Mouse (Mus musculus): ENCODE data around the gene Cdc42bpg.
"Not testable (repeated sequence)": the region's sequence is repeated elsewhere in the genome, so short reads cannot be mapped to it uniquely, and the experiment has no call there.

The Cdc42bpg gene

DNA sequence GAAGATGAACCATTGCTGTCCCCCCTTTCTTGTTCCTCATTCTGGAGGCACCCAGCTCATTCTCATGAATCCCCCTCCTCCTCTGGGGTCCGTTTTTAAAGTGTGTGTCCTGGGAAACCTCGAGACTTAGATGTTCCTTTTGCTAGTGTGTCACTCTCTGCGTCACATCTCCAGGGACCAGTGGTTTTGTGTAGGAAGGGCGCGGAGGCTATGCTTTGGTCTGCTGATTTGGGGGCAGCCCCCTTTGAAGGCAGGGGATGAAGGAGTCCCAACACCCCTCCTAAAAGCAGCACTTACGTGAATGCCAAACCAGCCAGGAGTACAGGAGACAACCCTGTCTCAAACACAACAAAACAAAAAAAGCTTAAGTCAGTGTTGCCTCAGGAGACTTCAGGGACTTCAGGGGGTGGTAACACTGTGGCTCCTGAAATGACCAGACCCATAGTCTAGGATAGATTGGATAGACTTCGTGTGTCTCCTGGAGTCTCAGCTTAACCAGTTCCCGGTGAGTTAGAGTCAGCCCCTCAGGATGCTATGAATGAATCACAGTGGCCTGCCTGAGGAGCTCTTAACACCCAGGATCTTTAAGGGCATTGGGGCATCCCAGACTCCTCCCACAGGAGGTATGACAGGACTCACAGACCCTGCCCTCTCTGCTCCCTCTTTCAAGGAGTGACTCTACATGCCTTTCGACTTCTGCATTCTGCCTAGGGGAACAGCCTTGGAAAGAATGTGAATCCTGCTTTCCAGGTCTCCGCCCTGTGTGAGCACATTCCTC is 28.4 kb upstream of the Cdc42bpg start:
- no peak for DNase-seq (ENCODE audit: low read depth)

DNA sequence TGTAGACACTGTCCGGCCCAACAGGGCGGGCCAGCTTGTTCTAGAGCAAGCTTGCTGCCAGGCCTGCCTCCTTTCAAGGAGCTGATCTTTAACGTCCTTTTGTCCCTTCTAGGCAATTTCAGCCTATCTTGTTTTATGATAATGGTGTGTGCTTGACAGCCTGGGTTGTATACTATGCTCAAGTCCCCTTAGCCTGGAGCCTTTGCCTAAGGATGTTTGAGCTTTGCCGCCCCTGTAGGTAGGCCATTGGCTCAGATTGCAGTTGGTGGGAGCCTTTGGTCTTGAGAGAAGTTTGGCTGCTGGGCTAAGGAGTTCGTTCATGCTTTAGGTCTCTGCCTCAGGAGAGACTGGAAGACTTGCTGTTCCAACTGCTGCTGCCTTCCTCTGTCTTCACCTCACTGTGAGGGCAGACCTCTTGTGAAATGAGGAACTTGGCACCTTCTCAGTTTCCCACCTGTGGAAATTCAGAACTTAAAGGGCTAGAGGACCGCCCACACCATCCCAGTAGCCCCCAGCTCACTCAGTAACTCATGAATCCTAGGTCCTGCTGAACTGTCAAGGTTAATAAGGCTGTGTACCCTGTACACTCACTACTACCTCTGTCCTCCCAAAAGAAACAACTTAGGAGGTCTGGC is 27.7 kb upstream of the Cdc42bpg start:
- no peak for DNase-seq (ENCODE audit: low read depth)

DNA sequence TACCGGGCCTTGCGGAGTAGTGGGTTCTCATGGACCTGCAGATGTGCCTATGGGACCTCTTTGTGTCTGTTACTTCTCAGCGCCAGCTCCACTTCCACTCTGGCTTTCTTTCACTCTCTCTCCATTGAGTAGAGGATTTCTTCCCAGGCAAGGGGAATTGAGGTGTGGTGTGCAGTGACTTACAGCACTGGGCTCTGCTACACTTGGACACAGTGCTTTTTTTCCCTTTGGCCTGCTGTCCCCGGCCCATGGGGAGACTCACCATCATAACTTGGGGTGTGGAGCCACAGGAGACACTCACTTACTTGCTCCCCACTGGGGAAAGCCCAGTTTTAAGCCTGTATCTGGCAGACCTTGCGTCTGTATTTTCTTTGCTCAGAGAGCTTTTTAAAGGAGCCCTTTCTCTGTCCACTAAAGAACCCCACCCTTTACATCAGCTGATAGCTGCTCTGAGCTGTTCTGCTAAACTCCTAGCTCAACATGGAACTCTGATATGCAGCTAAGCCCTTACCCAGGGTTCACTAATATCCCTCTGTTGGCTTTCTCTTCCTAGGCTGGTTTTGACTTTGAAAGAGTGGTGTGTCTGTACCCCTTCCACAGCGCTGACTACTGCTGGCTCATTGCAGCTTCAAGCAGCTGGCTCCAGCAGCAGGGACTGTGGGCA is 26.6 kb upstream of the Cdc42bpg start:
- no peak for DNase-seq (ENCODE audit: low read depth)

DNA sequence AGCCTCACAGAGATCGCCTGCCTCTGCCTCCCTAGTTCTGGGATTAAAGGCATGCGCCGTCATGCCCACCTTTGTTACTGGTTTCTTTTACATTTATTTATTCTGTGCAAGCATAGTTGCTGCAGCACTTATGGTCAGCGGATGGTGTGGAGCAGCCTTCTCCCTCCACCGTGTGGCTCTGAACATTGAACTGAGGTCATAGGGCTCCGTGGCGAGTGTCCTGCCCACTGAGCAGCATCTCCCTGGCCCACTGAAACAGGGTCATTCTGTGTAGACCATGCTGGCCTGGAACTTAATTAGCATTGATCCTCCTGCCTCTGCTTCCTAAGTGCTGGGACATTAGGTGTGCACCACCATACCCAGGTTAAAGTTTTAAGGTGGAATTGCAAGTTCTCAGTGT is 25.7 kb upstream of the Cdc42bpg start:
- DNase-seq (ENCODE audit: low read depth), result no peak

DNA sequence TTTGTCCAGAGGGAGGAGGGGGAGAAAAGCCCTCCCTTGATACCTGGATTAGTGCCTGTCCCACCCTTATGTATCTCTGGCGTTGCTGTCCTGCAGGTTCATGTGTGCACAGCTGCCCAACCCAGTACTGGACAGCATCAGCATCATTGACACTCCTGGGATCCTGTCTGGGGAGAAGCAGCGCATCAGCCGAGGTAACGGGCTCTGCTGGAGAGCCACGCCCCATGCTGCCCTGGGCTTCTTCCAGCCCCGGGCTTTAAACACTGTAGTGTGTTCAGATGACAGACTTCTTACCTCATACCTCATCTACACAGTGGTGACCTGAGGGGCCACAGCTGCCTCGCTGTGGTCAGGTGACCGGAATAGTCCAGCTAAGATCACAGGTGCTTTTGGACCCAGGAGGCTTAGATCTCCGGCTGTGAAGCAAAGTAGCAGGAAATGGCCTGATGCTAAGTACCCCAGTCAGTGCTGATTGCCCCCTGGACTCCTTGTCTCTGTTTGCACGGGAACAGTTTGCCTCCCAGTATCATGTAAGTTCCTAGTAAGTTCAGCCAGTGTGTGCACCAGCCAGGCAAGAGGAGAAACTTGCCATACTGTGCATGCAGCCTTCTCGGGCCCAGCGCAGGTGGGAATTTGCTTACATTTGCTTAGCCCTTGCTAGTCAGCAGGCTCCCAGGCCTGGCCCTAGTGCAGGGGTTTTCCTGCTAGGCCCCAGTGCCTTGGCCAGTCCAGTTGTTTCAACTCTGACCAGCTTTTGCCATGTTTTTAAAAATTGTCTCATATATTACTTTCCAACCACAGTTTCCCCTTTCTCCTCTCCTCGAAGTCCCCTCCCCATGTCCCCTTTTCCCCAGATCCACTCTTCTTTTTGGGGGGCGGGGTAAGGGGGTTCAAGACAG is 24.9 kb upstream of the Cdc42bpg start:
- no peak for DNase-seq (ENCODE audit: low read depth)

DNA sequence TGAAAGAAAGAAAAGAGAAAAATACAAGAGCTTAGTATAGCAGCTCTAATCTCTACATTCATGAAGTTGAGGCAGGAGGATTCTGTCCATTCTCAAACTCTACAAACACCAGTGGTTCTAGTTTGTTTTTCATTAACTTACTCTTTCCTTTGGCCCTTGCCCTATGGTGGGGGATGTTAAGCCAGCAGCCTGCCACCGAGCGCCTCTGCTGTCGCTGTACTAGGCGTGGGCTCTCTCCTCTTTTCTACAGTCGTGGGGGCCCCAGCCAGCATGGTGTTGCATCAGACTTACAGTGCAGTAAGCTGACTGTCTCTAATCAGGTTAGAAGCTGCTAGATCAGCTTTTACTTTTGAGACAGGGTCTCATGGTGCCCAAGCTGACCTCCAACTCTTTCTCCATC is 23.3 kb upstream of the Cdc42bpg start:
- no peak for DNase-seq (ENCODE audit: low read depth)

DNA sequence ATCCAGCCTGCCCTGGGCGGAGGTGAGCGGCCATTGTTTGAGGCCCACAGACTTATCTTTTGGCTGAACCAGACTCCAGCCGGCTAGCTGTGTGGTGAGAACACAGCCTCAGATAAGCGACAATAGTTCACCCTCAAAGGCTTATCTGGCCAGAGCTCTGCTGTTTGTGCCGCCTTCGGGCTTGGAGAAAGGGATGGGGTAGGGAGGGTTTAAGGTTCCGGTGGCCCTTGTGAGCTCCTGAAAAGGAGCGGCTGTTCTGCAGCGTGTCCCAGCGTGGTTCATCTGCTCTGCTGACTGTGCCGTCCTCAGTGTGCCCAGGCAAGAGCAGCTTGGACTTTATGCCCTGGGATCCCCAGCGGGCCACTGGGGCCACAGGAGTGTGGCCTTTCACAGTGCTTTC is 21.8 kb upstream of the Cdc42bpg start:
- DNase-seq (ENCODE audit: low read depth), result no peak

DNA sequence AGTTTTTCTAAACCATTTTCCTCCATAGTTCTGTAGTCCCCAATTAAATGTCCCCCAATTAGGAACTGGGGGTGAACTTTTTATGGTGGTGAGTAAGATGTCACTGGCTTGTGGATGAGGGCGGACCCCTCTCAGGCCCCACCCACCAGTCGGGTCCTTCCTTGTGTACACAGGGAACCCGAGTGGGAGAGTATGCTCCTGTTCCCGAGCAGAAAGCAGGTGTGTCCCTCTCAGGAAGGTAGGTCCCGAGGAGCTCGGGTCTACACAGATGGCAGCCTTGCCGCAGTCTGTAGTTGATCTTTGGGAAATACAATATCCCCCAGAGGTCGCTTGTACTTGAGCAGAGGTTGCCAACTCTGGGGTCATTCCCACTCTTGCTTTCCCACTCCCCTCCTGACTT is 21.0 kb upstream of the Cdc42bpg start:
- DNase-seq (ENCODE audit: low read depth), result no peak

DNA sequence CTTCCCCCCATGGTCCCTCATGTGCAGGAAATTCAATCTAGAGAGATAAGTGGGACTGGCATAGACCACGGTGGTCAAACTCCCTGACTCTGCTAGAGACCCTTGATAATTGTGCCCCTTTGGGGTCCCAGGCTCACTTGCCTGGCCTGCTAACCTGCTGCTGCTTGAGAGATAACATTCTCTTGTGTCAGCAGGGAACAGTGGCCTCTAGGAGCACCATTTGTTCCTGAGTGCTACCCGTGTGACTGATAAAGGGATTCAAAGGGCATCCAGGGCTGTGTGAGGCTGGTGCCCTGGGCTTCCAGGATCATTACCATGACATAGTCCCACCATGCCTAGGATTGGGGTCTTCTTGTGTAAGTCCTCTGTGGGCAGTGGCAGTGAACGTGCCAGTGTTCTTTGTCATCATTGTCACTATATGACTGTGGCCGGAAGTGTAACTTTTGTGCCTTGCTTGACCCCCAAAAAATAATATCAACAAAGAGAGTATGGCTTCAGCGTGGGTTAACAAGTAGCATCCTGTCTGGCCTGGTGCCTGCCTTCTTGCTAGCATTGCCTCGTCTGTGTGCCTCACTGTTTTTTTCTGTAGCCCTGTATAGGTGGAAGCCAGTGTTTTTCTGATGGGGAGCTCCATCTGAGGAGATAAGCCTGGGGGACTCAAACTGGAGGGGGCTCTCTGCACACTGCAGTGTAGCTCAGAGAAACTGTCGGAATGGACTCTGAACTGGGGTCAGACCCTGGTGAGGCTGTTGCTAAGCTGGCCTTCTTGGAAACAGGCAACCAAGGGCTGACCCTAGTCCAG is 20.4 kb upstream of the Cdc42bpg start:
- DNase-seq (ENCODE audit: low read depth), result no peak

DNA sequence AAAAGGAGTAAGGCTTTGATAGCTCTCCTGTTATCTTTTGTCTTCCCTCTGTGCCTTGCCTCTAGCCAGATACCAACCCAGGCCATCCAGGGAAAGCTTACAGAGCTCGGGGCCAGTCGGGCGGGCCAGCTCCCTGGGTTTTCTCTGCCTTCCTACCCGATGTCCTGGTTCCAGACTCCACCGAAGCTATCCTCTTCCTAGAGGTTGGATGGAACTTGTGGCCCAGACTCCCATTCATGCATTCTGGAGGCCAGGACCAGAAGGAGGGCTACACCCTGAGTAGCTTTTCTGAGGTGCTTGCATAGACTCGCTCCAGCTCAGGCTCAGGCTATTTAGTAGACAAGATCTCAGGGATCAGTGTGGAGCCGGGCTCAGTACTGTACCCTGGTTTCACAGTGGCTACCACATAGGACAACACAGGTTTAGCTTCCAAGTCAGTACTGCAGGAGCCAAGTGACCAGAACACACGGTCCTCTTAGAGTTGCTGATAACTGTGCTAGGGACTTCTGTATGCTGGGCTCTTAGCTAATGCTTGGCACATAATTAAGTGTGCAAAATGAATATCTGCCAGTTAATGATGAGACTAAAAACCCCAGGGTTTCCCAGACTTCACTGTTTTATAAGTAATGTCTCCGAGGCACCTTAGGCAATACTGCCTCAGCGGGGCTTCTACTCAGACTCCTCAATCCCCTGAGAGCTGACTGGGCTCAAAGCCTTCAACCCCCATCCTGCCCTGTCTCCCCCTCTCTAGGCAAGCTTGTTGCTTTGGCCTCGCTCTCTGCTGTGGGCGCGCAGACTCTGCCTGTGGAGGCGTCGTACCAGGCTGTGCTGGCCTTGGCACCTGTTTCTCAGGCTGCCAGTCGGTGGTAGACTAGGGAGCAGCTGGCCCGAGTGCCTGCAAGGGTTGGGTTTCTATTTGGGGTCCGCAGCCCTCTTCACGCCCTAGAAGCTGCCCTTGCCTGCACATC is 19.5 kb upstream of the Cdc42bpg start:
- no peak for DNase-seq (ENCODE audit: low read depth)

DNA sequence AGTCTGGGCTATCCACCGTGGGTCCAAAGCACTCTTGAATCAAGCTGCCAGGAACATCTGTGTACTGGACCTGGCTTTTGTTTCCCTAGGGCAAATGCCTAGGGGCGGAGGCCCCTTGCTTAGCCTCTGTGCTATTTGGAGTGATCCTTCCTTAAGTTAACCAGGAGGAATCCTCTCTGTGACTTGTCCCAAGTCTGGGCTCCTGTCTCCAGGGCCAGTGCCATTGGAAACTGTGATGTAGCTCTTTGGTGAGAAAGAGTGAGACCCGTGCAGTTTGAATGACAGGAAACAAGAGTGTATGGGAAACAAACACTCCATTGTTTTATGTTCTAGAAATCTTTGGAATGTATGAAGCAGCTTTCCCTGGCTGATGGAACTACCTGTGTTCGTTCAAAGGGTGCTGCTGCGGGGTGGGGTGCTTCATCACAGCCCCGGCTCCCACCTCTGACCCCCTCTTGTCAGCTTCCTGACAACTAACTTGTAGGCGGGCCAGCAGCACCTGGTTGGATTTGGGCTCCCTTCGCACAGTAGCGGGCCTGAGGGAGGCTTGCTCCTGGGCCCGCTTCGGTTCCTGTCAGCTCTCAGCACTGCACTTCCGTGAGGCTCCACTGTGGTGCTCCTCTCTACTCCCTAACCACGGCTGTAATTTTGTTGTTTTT is 17.9 kb upstream of the Cdc42bpg start:
- DNase-seq (ENCODE audit: low read depth), result no peak

DNA sequence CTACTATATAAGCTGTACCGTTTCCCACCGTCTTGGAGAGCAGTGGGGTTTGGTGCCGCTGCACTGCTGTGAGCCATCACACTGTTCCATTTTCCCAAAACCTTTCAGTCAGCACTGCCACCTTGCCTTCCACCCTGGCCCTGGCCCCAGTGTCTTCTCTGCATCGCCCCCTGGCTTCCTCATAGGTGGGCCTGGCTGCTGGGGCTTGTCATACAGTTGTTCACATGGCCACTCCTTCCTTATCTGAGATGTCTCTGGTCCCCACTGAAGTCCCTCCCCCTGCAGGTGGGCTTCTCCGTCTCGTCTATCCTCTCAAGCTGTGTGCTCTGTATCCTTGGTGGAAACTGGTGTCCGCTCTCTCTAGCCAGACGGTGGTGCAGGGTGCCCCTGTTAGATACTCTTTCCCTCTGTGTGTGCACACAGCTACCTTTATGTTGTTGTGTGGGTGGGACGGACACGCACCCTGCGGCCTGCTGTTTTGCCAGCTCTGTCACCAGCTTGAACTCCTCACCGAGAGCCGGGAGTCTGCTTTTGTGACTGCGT is 16.5 kb upstream of the Cdc42bpg start:
- DNase-seq (ENCODE audit: low read depth), result no peak

DNA sequence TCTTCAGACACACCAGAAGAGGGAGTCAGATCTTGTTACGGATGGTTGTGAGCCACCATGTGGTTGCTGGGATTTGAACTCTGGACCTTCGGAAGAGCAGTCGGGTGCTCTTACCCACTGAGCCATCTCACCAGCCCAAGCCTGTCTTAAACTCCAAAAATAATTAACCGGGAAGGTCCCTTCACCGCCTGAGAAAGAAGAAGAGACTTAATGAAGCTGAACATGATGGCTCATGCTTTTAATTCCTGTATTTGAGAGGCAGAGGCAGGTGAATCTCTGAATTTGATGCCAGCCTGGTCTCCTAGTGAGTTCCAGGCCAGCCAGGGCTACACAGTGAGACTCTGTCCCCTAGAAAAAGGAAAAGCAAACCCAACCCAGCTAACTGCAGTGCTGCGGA is 15.5 kb upstream of the Cdc42bpg start:
- not testable (repeated sequence) for DNase-seq (ENCODE audit: low read depth)

DNA sequence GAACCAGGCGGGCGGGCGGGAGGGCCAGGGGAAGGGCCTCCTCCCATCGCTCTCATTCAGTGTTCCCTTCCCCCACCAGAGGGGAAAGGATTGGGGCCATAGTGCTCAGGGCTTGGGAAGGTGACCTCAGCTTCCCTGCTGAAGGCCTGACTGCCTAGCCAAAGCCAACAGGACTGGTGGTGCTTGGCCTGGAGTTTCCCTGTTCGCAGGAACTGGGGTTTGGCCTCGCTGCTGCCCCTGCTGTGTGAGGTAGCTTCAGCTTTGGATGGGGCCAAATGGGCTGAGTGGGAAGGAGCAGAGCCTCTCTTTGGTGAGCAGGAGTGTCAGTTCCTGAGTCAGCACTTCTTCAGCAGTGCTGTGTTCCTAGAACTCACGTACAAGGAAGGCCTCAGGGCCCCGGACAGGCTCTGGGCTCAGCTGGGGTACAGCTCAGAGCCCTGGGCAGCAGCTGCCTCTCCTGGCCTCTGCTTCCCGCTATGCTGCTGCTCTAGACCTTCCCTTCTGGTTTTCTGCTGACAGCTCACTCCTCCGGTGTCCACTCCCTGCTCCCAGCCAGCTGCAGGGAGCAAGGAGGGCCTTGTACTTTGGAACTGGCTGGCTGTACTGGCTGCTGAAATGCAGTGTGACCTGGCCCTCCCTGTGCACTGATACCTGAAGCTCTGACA is 15.0 kb upstream of the Cdc42bpg start:
- no peak for DNase-seq (ENCODE audit: low read depth)

DNA sequence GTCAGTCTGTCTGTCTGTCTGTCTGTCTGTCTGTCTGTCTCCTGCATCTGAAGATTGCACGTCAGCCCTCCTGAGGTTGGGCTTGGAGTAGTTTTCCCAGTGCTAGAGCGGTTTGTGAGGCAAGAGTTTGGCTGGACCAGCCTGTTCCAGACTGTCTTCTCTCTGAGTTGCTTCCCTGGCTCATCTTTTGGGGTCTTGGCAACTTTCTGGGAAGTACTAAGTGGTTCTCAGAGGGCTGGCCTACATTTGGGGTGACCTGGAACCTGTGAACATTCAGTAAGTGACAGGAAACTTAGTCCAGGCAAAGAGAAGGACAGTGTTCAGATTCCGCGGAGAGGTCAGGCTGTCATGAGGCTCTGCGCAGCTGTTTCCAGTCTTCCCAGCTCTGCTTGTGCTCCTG is 14.0 kb upstream of the Cdc42bpg start:
- DNase-seq (ENCODE audit: low read depth), result no peak

DNA sequence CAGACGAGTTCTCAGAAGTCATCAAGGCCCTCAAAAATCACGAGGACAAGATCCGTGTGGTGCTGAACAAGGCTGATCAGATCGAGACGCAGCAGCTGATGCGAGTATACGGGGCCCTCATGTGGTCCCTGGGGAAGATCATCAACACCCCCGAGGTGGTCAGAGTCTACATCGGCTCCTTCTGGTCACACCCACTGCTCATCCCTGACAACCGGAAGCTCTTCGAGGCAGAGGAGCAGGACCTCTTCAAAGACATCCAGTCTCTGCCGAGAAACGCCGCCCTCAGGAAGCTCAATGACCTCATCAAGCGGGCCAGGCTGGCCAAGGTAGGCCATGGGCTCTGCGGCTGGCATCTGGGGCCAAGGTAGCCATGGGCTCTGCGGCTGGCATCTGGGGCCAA is 12.0 kb upstream of the Cdc42bpg start:
- DNase-seq (ENCODE audit: low read depth), result no peak

DNA sequence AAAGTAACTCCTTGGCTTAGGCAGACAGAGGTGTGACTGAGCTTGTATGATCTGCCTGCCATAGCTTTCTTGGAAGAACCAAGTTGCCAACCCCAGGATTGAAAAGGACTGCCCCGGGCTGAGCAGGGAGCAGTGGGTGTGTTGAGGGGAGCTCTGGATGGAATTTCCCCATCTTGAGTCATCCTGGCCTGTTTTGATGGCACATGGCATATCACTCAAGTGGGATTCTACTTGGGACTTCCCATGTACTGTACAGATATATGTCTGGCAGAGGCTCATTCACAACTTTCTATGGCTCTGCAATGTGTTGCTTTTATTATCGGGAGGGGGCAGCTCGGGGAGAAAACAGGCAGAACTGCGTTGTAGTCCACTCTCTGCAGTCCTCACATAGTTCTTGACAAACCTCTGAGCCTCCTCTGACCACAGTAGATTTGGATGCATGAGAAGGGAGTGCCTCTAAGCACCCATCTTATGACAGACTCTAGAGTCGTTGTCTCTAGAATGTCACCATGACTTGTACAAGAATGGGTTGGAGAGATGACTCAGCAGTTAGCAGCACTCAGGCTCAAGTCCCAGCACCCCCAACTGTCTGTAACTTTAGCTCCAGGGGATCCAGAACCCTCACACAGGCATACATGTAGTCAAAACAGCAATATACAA is 9.6 kb upstream of the Cdc42bpg start:
- no peak for DNase-seq (ENCODE audit: low read depth)

DNA sequence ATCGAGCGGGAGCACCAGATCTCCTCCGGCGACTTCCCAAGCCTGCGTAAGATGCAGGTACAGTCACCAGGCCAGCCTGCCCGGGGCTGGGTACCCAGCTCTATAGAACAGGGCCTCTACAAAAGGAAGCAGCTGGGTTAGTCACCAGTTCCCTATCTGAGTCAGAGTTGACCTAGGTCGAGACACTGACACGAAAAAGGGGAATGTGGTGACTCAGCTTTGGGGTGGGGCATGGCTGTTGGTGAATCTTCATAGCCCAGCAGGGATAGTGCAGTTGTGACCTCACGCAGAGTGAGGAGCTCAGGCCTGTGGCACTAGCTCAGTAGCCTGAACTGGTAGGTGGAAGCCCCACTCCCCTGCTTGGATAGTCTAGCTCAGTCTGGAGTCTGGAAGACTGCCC is 8.6 kb upstream of the Cdc42bpg start:
- peak; percentile 78 for DNase-seq (ENCODE audit: low read depth)
